Mouse (Mus musculus) E14TG2a.4 (cell line): ENCODE measurements around the gene Tesk2.

Source experiments
- CTCF ChIP-seq: conservative IDR thresholded peaks from 2 replicates; pipeline ENCODE4 v1.5.1; 2014; ENCODE audit warnings: low read length
- POU5F1 ChIP-seq: IDR thresholded peaks from 2 replicates; pipeline ENCODE4 v1.6.1; 2014; ENCODE audit warnings: low read length, borderline replicate concordance

GRCm38 (mm10) chr4:116788956-116789355 is 68.2 kb downstream of the Tesk2 start:
- TF ChIP-seq POU5F1 (no peak), CTCF (peak; percentile 62)
